Mouse (Mus musculus) lung, adult 18-20 months (tissue): Measurements from ENCODE around the gene Spdye4a.
"Not testable (repeated sequence)": the region's sequence is repeated elsewhere in the genome, so short reads cannot be mapped to it uniquely, and the experiment has no call there.

Source experiments
- DNase-seq, 2 experiments: peaks; one replicate each; pipeline ENCODE4 v3.0.0; 2022; ENCODE audit warnings: mixed read lengths in 2 of 2

Spdye4a gene

DNA sequence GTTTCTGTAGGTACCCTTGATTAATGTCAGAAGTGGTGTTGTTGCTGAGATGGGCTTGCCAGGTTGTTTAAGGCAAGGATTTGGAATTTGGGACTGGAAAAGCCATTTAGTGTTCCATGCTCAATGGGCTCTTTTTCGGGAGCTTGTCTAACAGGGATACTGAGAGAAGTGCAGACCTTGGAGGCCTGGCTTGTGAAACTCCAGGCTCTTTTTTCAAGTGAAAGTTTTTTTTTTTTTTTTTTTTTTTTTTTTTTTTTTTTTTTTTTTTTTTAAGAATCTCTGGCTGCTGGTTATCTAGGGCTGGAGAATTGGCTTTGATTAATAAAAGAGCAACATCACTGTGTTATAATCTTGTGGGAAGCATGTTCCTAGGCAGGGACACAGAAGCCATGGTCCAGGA lies 4.4 kb downstream of the Spdye4a start:
- no peak for DNase-seq

GRCm38 (mm10) chr5:143220996-143221395 lies 5.7 kb downstream of the Spdye4a start:
- no peak for DNase-seq

- DNase-seq, result no peak
Measured at GRCm38 (mm10) chr5:143213832-143214231, 12.9 kb downstream of the Spdye4a start.

DNA sequence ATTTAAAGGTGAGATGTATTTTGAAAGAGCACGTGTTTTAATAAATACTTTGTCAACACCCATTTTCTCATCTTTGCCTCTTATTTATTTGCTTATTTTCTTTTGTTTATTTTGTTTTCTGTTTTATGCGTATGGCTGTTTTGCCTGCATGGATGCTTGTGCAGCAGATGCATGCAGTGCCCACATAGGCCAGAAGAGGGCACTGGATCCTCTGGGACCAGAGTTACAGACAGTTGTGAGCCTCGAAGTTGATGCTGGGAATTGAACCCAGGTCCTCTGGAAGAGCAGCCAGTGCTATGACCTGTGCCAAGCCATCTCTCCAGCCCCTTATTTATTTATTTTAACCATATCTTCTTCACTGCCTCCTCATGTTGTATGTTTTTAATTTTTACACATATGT lies 21.7 kb downstream of the Spdye4a start:
- no peak for DNase-seq

- no peak for DNase-seq
Measured at GRCm38 (mm10) chr5:143196506-143196905, 30.2 kb downstream of the Spdye4a start.

- DNase-seq, result no peak
Measured at GRCm38 (mm10) chr5:143195166-143195565, 31.5 kb downstream of the Spdye4a start.

- not testable (repeated sequence) for DNase-seq
Measured at GRCm38 (mm10) chr5:143194747-143195146, 31.9 kb downstream of the Spdye4a start.

DNA sequence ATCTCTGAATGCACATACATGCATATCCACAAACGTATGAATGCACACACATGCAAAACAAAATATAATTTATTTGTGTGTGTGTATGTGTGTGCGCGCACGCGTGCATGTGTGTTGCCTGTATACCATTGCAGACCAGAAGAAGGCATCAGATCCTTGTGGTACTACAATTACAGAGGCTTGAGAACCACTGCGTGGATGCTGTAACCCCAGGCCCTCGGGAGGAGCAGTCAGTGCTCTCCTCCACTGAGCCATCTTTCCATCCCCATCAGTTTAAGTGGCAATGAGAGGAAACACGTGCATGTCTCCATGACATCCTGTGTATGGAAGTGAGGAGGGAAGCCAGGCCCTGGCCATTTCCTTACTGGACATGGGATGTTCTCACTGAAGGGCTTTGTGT lies 33.9 kb downstream of the Spdye4a start:
- DNase-seq, result no peak

- not testable (repeated sequence) for DNase-seq
Measured at GRCm38 (mm10) chr5:143188014-143188413, 38.7 kb downstream of the Spdye4a start.

- DNase-seq, result peak; percentile 94 to 96
Measured at GRCm38 (mm10) chr5:143180255-143181076, 46.2 kb downstream of the Spdye4a start, which contains the start of the genes Rbak and Spdye4b. Gene Rbak, minus strand, starts transcription at chr5:143180775. Gene Spdye4b, plus strand, starts transcription at chr5:143181017.

GRCm38 (mm10) chr5:143179179-143179578 lies 47.5 kb downstream of the Spdye4a start:
- no peak for DNase-seq

DNA sequence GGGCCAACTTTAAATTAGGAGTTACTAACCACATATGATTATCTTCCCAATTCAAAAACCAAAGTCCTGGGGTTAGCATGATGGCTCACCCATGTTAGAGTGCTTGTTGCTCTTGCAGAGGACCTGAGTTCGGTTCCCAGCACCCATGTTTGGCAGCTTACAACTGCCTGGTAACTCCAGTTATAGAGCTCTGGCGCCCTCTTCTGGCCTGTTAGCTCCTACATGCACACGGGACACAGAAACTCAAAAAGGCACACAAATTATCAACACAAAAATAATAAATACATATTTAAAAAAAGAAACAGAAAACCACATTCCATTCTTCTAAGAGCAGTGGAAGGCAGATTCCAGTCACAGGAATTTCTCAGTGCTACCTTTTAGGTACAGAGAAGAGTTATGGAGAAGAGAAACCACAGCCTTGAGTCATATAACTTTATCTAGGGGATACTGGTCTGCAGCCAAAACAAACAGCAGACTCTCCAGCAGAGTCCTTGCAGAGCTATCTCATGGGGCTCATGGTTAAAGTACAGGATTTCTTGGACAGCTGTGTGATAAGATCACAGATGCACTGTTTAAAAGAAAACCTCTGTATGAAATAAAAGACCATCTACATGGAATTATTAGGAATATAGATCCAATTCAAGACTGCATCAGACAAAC lies 49.0 kb downstream of the Spdye4a start:
- no peak for DNase-seq

DNA sequence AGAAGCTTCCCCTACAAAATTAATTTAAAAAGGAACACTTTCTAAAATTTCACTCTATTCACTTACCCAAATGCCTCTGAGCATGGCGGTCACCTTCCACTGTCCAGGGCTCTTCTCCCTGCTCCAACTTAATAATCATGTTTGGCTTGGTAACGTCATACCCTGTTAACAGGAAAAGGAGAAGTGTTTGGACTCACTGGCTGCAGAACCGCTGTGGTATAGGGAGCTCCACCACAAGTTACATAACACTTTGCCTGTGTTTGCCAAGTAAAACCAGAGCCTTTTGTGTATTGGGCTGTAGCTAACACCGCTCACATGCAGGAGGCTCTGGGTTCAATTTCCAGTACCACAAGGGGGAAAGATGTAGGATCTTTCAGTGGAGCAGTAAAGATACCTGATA lies 50.7 kb downstream of the Spdye4a start:
- DNase-seq, result no peak
